Mouse (Mus musculus) forebrain, postnatal 0 days (tissue): ENCODE measurements at regions not wholly inside any gene's neighbourhood (a gene's known extent, or its start where the extent isn't known, plus 50 kb on each side); places are given as distances from the start of the nearest gene placed in this dataset.
"Not testable (repeated sequence)": the region's sequence is repeated elsewhere in the genome, so short reads cannot be mapped to it uniquely, and the experiment has no call there.

Source experiments
- ATAC-seq: fragments of 200-750 bp; cut with Nextera tagmentation; 2 replicates; pipeline ENCODE4 v1.8.0; 2017; ENCODE audit warnings: mild to moderate bottlenecking, moderate library complexity
- DNase-seq: peaks from one replicate; pipeline ENCODE4 v3.0.0-alpha.2; 2015
- H3K27ac ChIP-seq: fragments of 300-500 bp; sonication (generic); 2 replicates; pipeline ENCODE4 v1.5.1; 2014; ENCODE audit warnings: low read depth, mild to moderate bottlenecking, antibody characterized with exemption, low read length, moderate library complexity, mixed read lengths
- H3K27me3 ChIP-seq: fragments of 300-500 bp; sonication (generic); 2 replicates; pipeline ENCODE4 v1.6.1; 2014; ENCODE audit warnings: mild to moderate bottlenecking, low read length, mixed read lengths; ENCODE audit not compliant: insufficient read depth
- H3K36me3 ChIP-seq: fragments of 300-500 bp; sonication (generic); 2 replicates; pipeline ENCODE4 v1.6.1; 2014; ENCODE audit warnings: mild to moderate bottlenecking, moderate library complexity; ENCODE audit not compliant: insufficient read depth
- H3K4me1 ChIP-seq: fragments of 300-500 bp; sonication (generic); 2 replicates; pipeline ENCODE4 v1.6.1; 2014; ENCODE audit warnings: antibody characterized with exemption; ENCODE audit not compliant: insufficient read depth
- H3K4me2 ChIP-seq: fragments of 300-500 bp; sonication (generic); 2 replicates; pipeline ENCODE4 v1.6.1; 2014; ENCODE audit warnings: low read depth, mild to moderate bottlenecking, moderate library complexity
- H3K4me3 ChIP-seq: fragments of 300-500 bp; sonication (generic); 2 replicates; pipeline ENCODE4 v1.5.1; 2014; ENCODE audit warnings: low read depth, low read length, mixed read lengths
- H3K9ac ChIP-seq: fragments of 300-500 bp; sonication (generic); 2 replicates; pipeline ENCODE4 v1.6.1; 2014; ENCODE audit warnings: mild to moderate bottlenecking
- H3K9me3 ChIP-seq: fragments of 300-500 bp; sonication (generic); 2 replicates; pipeline ENCODE4 v1.6.1; 2016; ENCODE audit warnings: low read length
- CTCF ChIP-seq: sonication (generic); IDR thresholded peaks from 2 replicates; pipeline ENCODE4 v1.5.1; 2016; ENCODE audit warnings: antibody characterized with exemption, control low read depth, low read depth
- WGBS: fragments of 180-500 bp; shearing (Covaris S2); extraction: QIAGEN DNeasy Blood & Tissue Kit; methylation state at CpG from one replicate; pipeline ENCODE4 v1.1.7; 2014; 5-methylcytosine and 5-hydroxymethylcytosine counted together

DNA sequence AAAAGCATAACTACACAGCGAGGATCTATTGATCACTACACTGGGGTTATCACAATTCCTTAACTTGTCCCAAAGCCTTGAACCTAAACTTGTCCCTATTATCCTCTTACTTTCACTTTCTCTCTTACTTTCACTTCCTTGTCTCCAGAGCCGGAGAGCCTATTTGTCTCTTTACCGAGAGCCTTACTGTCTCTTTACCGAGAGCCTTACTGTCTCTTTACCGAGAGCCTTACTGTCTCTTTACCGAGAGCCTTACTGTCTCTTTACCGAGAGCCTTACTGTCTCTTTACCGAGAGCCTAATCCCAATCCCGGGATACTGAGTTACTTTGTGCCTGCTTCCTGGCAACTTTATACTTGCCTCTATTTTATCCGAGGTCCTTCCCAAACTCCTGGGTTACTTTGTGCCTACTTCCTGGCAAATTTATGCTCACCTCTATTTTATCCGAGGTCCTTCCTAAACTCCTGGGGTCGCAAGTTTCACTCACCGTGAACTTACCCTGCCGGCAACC is 335.3 kb upstream of the Ccng1 start:
- not testable (repeated sequence) for H3K36me3 ChIP-seq, H3K27me3 ChIP-seq, H3K4me2 ChIP-seq, H3K27ac ChIP-seq, ATAC-seq, DNase-seq, H3K4me3 ChIP-seq, H3K9me3 ChIP-seq, H3K9ac ChIP-seq, H3K4me1 ChIP-seq
- 95% methylated on average over 10 of the region's 14 CpGs for WGBS

DNA sequence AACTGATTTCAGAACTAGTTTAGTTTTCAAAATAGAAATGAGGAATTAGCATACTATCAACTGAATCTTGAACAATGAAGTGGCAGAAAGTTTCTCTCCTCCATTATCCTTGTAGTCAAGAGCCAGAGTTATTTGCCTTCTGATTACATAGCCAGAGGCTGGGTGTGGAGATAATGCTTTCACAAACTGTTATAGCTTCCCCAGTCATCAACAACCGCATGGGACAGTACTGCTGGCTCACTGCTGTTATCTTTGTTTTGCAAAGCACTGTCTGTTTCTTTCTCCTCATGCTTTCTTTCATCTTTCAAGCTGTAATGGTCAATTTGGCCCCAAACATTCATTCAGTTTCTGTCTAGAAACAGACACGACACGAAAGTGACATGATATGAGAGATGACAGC is 308.5 kb upstream of the Ccng1 start:
- ATAC-seq (no peak), DNase-seq (no peak)
- Histone ChIP-seq H3K9ac (no peak overlapping the region), H3K36me3 (no peaks in the 10 kb centered on the region), H3K4me1 (no peaks in the 10 kb centered on the region), H3K4me3 (no peak overlapping the region), H3K27me3 (no peaks in the 10 kb centered on the region), H3K9me3 (no peaks in the 10 kb centered on the region), H3K4me2 (no peak overlapping the region), H3K27ac (no peak overlapping the region)
- TF ChIP-seq CTCF = no peak
- 73% methylated on average over 3 of the region's 3 CpGs for WGBS

DNA sequence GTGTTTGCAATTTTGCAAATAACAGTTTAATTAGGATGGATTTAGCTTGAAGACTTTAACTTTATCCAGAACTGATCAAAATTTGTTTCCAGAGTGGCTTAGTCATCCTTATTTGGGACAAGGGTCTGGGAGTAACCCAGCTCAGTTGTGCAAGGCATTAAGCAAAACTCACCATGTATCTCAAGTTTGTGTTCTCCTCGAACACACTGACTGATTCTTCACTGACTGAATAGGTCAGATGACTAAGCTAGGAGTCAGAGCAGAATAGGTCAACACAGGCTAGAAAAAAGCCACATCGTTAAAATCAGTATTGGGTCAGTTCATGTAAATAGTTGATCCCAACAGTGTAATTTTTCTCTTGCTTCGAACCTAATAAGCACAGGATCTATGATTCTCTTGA is 302.7 kb upstream of the Ccng1 start:
- no peaks in the 10 kb centered on the region for H3K9me3 ChIP-seq
- no peaks in the 10 kb centered on the region for H3K36me3 ChIP-seq
- WGBS = 71% methylated on average over 3 of the region's 3 CpGs
- no peak overlapping the region for H3K4me2 ChIP-seq
- DNase-seq (no peak), ATAC-seq (no peak)
- no peak for TF ChIP-seq CTCF
- no peaks in the 10 kb centered on the region for H3K27me3 ChIP-seq
- no peaks in the 10 kb centered on the region for H3K4me1 ChIP-seq
- no peak overlapping the region for H3K4me3 ChIP-seq
- H3K9ac ChIP-seq = no peak overlapping the region
- H3K27ac ChIP-seq = no peak overlapping the region

DNA sequence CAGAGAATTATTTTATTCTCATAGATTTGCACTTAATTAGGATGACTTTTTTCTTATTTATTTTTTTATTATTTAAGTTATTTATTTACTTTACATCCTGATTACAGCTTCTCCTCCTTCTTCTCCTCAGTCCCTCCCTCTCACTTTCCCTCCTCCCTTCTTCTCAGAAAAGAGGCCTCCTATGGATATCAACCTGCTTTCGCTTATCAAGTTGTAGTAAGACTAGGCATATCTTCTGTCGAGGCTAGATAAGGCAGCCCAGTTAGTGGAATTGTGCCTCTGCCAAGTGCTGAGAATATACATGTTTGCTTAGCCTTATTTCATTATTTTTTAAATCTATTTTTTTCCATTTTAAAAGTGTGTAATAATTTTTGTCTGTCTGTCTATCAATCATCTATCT is 274.9 kb upstream of the Ccng1 start:
- ATAC-seq (no peak), DNase-seq (no peak)
- 93% methylated on average over 2 of the region's 2 CpGs for WGBS
- no peak for TF ChIP-seq CTCF
- Histone ChIP-seq H3K9ac (no peak overlapping the region), H3K4me3 (no peak overlapping the region), H3K27ac (no peak overlapping the region), H3K36me3 (no peaks in the 10 kb centered on the region), H3K27me3 (no peaks in the 10 kb centered on the region), H3K4me2 (no peak overlapping the region), H3K4me1 (no peaks in the 10 kb centered on the region), H3K9me3 (no peaks in the 10 kb centered on the region)

DNA sequence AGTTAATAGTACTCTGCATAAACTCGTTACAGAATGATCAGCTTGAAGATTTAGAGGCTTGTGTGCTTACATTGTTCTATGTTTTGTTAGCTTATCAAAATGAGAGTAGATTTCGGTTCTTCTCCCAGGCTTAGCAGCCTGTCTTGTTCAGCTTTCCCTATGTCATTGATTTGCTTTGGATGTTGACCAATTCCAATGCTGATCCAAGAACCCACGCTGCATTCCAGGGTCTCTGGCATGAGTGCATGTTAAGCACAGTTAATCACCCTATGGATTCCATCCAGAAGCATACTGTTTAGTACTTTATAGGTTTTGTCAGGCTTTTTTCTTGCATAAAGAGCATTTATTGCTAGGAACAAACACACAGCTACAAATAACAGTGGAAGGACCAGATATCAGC is 255.0 kb upstream of the Ccng1 start:
- no peak overlapping the region for H3K4me3 ChIP-seq
- ATAC-seq = no peak

DNA sequence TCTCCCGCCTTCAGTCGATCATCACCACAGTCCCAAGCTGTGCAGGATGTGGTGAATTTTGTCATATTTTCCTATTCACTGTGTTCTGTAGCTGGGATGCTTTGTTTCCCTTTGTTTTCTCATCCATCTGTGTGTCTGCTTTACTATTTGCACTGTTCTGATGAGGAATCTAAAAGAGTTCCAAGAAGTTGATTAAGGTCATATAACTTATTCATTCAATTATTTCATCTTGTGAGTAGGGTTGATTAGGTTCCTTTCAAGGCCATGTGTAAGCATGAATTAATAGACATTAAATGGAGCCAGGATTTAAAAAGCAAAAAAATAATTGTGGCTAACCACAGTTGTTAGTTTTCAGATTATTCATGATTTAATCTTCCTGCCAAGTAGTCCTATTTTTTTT is 217.7 kb upstream of the Ccng1 start:
- Histone ChIP-seq H3K4me1 (no peaks in the 10 kb centered on the region; the same call in 1 of the 2 replicates), H3K36me3 (no peaks in the 10 kb centered on the region), H3K9me3 (no peaks in the 10 kb centered on the region), H3K9ac (no peak overlapping the region), H3K27ac (no peak overlapping the region), H3K27me3 (no peaks in the 10 kb centered on the region), H3K4me3 (no peak overlapping the region), H3K4me2 (no peak overlapping the region)
- 74% methylated on average over 2 of the region's 2 CpGs for WGBS
- DNase-seq (no peak), ATAC-seq (peak; percentile 38; the same call in 1 of the 2 replicates)
- TF ChIP-seq CTCF = no peak

More for the DNA sequence above, 255.0 kb upstream of the Ccng1 start:
- no peak for TF ChIP-seq CTCF
- no peak for DNase-seq
- no peak overlapping the region for H3K9ac ChIP-seq
- H3K4me2 ChIP-seq = no peak overlapping the region
- no peaks in the 10 kb centered on the region for H3K36me3 ChIP-seq
- H3K27ac ChIP-seq = no peak overlapping the region
- H3K27me3 ChIP-seq = no peaks in the 10 kb centered on the region
- H3K4me1 ChIP-seq = no peaks in the 10 kb centered on the region
- 21% methylated on average over 3 of the region's 3 CpGs for WGBS
- no peaks in the 10 kb centered on the region for H3K9me3 ChIP-seq

DNA sequence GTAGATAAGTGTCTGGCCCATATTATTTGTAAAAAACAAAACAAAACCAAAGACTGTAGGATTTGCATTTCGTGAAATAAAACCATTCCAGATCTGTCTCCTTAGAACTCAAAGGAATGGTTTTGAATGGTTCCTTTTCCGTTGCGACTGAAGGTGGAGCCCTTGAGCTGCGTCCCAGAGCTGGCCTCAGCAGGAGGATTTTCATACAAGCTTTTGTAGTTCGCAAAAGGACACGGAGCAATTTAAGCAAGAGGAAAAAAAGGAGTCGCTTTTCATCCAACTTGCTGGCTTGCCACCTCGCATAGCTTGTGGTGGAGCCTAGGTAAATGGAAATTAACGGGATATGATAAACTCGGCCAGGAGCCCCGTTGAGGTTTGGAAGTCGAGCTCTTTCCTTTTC is 172.1 kb upstream of the Ccng1 start:
- TF ChIP-seq CTCF = peak; percentile 88
- Histone ChIP-seq H3K4me2 (peak overlapping the region; percentile 42), H3K9me3 (no peaks in the 10 kb centered on the region), H3K27me3 (no peaks in the 10 kb centered on the region), H3K4me3 (peak overlapping the region; percentile 22), H3K9ac (no peak overlapping the region), H3K4me1 (no peaks in the 10 kb centered on the region), H3K27ac (no peak overlapping the region), H3K36me3 (no peaks in the 10 kb centered on the region)
- ATAC-seq (peak; percentile 88), DNase-seq (peak; percentile 88)
- under 1% methylated on average over 12 of the region's 12 CpGs for WGBS

DNA sequence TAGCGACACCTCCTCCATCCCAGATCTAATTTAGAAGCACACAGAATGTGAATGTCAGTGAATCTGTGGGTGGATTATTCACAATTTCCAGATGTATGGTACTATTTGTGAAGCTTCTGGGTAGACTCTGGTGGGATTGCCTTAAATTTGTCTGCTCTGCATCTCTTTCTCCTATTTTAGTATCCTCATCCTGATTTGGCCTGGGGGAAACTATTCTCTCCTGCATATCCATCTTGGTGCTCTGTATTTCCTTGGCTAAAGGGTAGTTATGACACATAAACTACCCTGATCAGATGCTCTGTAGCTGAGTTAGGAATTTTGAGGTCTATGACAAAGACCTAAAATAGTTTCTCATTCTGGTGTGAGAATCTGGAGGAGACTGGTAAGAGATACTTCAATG is 136.4 kb upstream of the Ccng1 start:
- H3K4me1 ChIP-seq = no peaks in the 10 kb centered on the region
- 100% methylated on average over 1 of the region's 1 CpGs for WGBS

More for the DNA sequence above, 136.4 kb upstream of the Ccng1 start:
- ATAC-seq (no peak), DNase-seq (no peak)
- Histone ChIP-seq H3K27ac (no peak overlapping the region), H3K36me3 (no peaks in the 10 kb centered on the region), H3K27me3 (no peaks in the 10 kb centered on the region), H3K9me3 (no peaks in the 10 kb centered on the region), H3K4me2 (no peak overlapping the region), H3K4me3 (no peak overlapping the region), H3K9ac (no peak overlapping the region)
- TF ChIP-seq CTCF = no peak
